Mouse (Mus musculus): ENCODE results near the gene Lsm4. TPM values are rescaled to one million over a fixed set of nuclear protein-coding genes. Genes with fewer than 3 reads are reported as not detected.
A peak's percentile ranks its signal among the peaks of the same experiment; 100 is the strongest.

The Lsm4 gene
- polyA plus RNA-seq, 1 experiment = 148 TPM

DNA sequence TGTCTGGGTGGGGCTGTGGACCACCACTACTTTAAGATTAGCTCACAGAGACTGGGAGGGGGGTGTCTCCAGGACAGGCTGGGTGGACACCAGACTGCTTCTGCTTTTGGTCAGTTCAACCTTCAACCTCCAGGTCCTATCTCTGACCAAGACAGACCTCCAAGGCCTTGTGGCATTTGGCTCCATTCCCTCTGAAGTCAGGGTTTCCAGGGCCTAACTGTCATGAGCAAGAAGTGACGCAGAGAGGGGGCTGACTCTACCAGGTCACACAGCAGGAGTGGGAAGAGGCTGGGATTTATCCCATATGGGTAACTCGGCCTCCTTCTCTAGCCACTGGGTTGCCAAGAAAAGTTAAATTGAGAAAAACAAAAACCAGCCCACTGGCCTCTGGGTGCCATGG, 15.3 kb upstream of the Lsm4 start:
- peaks cover 10% of the 10 kb centered on the region for H3K4me1 ChIP-seq (ENCODE audit: control insufficient read depth, insufficient read depth, low read length)
- no peaks in the 10 kb centered on the region for H3K27me3 ChIP-seq (ENCODE audit: control insufficient read depth, insufficient read depth, low read length)
- no peak overlapping the region for H3K27ac ChIP-seq (ENCODE audit: control insufficient read depth, insufficient read depth, low read depth, low read length)
- H3K36me3 ChIP-seq (ENCODE audit: control insufficient read depth, insufficient read depth, low read length) = no peaks in the 10 kb centered on the region
- TF ChIP-seq CTCF (IDR thresholded peaks at IDR 0.05; ENCODE audit: control insufficient read depth, insufficient read depth, insufficient replicate concordance, low read depth, low read length) = no peak
- no peak for TF ChIP-seq POLR2A (IDR thresholded peaks at IDR 0.05; ENCODE audit: control insufficient read depth, low read depth, low read length)
- no peak overlapping the region for H3K4me3 ChIP-seq (ENCODE audit: control insufficient read depth, low read depth, low read length)

DNA sequence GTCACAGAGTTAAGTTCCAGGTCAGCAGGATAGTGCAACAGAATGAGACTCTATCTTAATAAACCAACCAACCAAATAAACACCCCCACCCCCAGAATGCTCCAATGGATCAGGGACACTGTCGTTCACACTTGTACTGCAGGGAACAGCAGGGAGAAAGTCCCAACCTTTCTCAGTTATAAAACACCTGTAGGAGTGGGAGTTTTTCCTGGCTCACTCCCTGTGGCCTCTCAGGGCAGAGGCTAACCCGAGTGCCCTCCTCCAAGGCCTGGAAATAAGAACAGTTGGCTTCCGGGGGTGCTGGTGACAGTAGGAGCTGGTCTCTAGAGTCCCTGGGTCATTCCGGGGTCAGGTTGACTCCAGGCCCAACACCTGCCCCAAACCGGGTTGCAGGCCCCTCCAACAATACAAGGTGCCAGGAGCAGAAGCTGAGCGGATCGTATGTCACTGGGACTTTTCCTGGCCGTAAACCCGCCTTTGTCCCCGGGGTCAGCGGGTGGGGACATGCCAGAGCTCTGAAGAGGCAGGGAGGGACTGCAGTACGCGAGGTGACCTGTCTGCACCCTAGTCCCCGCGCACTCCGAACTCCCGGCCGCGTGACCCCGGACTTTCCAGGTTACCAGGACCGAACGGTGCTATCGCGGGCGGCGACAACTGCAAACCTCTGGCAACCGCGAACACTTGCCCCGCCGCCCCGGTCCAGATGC, 14.0 kb upstream of the Lsm4 start:
- no peaks in the 10 kb centered on the region for H3K27me3 ChIP-seq (ENCODE audit: control insufficient read depth, insufficient read depth, low read length)
- H3K36me3 ChIP-seq (ENCODE audit: control insufficient read depth, insufficient read depth, low read length) = no peaks in the 10 kb centered on the region
- H3K4me1 ChIP-seq (ENCODE audit: control insufficient read depth, insufficient read depth, low read length) = peaks cover 10% of the 10 kb centered on the region
- no peak for TF ChIP-seq POLR2A (IDR thresholded peaks at IDR 0.05; ENCODE audit: control insufficient read depth, low read depth, low read length)
- TF ChIP-seq CTCF (IDR thresholded peaks at IDR 0.05; ENCODE audit: control insufficient read depth, insufficient read depth, insufficient replicate concordance, low read depth, low read length) = 0 out of 2 replicates have a peak, but pooled peaks have one; percentile 1
- H3K4me3 ChIP-seq (ENCODE audit: control insufficient read depth, low read depth, low read length) = peak overlapping the region; percentile 91
- H3K27ac ChIP-seq (ENCODE audit: control insufficient read depth, insufficient read depth, low read depth, low read length) = 0 out of 2 replicates have a peak overlapping the region, but pooled peaks have one; percentile 0

DNA sequence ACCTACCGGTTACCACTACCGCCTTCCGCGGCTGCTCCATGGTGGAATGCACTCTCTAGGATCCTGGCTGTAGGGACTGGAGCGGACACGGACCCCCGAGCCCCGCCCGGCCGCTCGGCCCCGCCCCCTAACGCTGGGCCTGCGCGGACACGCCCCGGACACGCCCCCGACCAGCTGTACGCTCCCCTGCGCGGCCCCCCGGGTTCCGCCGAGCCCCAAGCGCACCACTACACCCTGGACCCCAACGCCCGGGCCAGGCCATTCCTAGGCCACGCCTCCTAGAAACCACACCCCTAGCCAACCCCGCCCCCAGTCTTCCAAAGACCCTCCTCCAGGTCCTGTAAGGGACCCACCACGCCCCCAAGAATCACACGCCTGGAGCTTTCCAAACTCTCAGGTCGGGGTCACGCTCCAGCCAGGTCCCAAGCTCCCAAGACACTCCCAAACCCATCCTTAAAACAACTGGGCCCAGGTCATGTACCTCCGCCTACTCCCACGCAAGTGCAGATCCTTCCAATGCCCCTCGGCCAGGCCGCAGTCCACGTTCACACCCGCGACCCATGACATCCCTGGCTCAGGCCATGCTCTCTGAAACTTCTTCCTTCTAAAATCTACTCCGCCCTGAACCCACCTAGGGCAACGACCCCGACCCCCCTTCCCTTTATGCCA, 13.3 kb upstream of the Lsm4 start:
- Histone ChIP-seq H3K4me3 (ENCODE audit: control insufficient read depth, low read depth, low read length) (peak overlapping the region; percentile 91), H3K36me3 (ENCODE audit: control insufficient read depth, insufficient read depth, low read length) (no peaks in the 10 kb centered on the region), H3K27ac (ENCODE audit: control insufficient read depth, insufficient read depth, low read depth, low read length) (peak overlapping the region; percentile 0; the same call in 1 of the 2 replicates), H3K27me3 (ENCODE audit: control insufficient read depth, insufficient read depth, low read length) (no peaks in the 10 kb centered on the region), H3K4me1 (ENCODE audit: control insufficient read depth, insufficient read depth, low read length) (peaks cover 10% of the 10 kb centered on the region)
- TF ChIP-seq POLR2A (IDR thresholded peaks at IDR 0.05; ENCODE audit: control insufficient read depth, low read depth, low read length) (peak; percentile 2; the same call in 1 of the 2 replicates), CTCF (IDR thresholded peaks at IDR 0.05; ENCODE audit: control insufficient read depth, insufficient read depth, insufficient replicate concordance, low read depth, low read length) (no peak)

DNA sequence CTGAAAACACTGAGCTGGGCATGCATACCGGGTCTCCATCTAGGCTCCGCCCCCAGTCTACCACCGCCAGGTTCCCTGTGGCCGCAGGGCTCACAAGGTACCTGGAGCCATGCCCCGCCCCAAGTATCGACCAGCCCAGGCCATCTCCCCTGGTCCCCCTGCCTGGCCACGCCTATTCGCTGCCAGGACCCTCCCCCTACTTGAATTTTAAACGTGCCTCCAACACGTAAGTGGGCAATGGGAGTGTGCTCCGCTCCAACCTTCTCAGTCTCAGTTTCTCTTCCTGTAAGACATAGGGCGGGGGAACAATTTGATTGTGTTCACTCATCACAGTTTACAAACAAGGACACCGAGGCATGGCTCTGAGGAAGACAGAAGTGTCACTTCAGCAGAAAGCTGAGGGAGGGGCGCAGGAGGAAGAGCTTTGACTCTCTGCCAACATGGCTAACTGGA, 12.7 kb upstream of the Lsm4 start, which contains the start of gene Pgpep1:
TSS of gene Pgpep1 (minus strand) at position 116 of the 453 bp plus-strand sequence.
- Histone ChIP-seq H3K4me1 (ENCODE audit: control insufficient read depth, insufficient read depth, low read length) (peaks cover 10% of the 10 kb centered on the region), H3K27ac (ENCODE audit: control insufficient read depth, insufficient read depth, low read depth, low read length) (peak within 1 kb of the TSS; percentile 0; the same call in 1 of the 2 replicates), H3K4me3 (ENCODE audit: control insufficient read depth, low read depth, low read length) (peak within 1 kb of the TSS; percentile 91), H3K27me3 (ENCODE audit: control insufficient read depth, insufficient read depth, low read length) (no peaks in the 10 kb centered on the region), H3K36me3 (ENCODE audit: control insufficient read depth, insufficient read depth, low read length) (no peaks in the 10 kb centered on the region)
- TF ChIP-seq CTCF (IDR thresholded peaks at IDR 0.05; ENCODE audit: control insufficient read depth, insufficient read depth, insufficient replicate concordance, low read depth, low read length) = no peak
- no peak for TF ChIP-seq POLR2A (IDR thresholded peaks at IDR 0.05; ENCODE audit: control insufficient read depth, low read depth, low read length)

DNA sequence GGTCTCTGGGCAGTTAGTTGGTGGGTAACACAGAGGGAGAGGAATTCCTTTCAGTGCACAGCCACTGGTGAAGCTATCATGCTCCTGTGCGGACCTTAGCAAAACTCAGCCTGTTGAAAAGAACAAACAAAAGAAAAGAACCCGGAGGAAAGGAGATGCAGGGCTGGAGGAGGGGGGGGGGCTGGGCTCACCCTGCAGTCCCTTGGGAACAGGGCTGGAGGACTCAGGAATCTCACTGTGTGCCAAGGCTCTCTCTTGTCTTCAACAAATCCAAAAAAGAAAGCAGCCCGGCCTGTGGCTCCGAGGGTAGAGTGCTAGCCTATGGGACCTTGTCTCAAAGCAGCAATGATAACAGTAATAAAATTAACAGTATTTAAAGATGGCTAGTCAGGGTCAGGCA, 9.4 kb upstream of the Lsm4 start:
- TF ChIP-seq POLR2A (IDR thresholded peaks at IDR 0.05; ENCODE audit: control insufficient read depth, low read depth, low read length) (no peak), CTCF (IDR thresholded peaks at IDR 0.05; ENCODE audit: control insufficient read depth, insufficient read depth, insufficient replicate concordance, low read depth, low read length) (no peak)
- no peak overlapping the region for H3K27ac ChIP-seq (ENCODE audit: control insufficient read depth, insufficient read depth, low read depth, low read length)
- peaks cover 12% of the 10 kb centered on the region for H3K4me1 ChIP-seq (ENCODE audit: control insufficient read depth, insufficient read depth, low read length)
- no peaks in the 10 kb centered on the region for H3K36me3 ChIP-seq (ENCODE audit: control insufficient read depth, insufficient read depth, low read length)
- no peaks in the 10 kb centered on the region for H3K27me3 ChIP-seq (ENCODE audit: control insufficient read depth, insufficient read depth, low read length)
- no peak overlapping the region for H3K4me3 ChIP-seq (ENCODE audit: control insufficient read depth, low read depth, low read length)

DNA sequence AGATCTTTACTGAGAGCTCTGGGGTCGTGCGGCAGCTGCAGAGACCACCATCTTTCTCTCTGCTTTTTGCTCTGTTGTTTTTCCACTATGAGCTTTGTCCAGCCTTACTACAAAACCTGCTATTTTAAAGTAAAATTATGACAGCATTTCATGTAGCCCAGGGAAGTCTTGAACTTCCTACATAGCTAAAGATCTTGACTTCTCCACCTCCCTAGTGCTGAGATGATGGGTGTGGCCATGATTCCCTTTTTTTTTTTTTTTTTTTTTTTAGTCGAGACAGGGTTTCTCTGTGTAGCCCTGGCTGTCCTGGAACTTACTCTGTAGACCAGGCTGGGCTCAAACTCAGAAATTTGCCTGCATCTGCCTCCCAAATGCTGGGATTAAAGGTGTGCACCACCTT, 8.4 kb upstream of the Lsm4 start:
- peaks cover 8% of the 10 kb centered on the region for H3K4me1 ChIP-seq (ENCODE audit: control insufficient read depth, insufficient read depth, low read length)
- no peaks in the 10 kb centered on the region for H3K27me3 ChIP-seq (ENCODE audit: control insufficient read depth, insufficient read depth, low read length)
- no peak overlapping the region for H3K27ac ChIP-seq (ENCODE audit: control insufficient read depth, insufficient read depth, low read depth, low read length)
- no peaks in the 10 kb centered on the region for H3K36me3 ChIP-seq (ENCODE audit: control insufficient read depth, insufficient read depth, low read length)
- H3K4me3 ChIP-seq (ENCODE audit: control insufficient read depth, low read depth, low read length) = no peak overlapping the region
- TF ChIP-seq CTCF (IDR thresholded peaks at IDR 0.05; ENCODE audit: control insufficient read depth, insufficient read depth, insufficient replicate concordance, low read depth, low read length) (no peak), POLR2A (IDR thresholded peaks at IDR 0.05; ENCODE audit: control insufficient read depth, low read depth, low read length) (no peak)

DNA sequence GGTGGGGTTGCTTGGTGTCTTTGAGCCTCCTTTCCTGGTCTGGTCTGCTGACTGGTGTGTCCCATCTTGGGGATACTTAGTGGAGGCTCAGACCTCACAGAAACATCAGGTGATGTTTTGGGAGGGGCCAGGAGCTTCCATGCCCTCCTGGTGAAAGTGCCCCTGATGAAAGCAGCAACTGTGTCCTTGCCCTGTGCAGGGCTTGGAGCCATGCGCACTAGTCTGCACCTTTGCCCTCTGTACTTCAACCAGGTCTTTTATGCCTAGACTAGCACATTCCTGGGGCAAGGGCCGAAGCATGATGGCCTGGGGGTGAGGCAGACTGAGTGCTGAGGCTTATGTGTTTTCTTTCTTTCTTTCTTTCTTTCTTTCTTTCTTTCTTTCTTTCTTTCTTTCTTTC, 7.4 kb upstream of the Lsm4 start:
- Histone ChIP-seq H3K27me3 (ENCODE audit: control insufficient read depth, insufficient read depth, low read length) (no peaks in the 10 kb centered on the region), H3K36me3 (ENCODE audit: control insufficient read depth, insufficient read depth, low read length) (no peaks in the 10 kb centered on the region), H3K27ac (ENCODE audit: control insufficient read depth, insufficient read depth, low read depth, low read length) (no peak overlapping the region), H3K4me3 (ENCODE audit: control insufficient read depth, low read depth, low read length) (no peak overlapping the region), H3K4me1 (ENCODE audit: control insufficient read depth, insufficient read depth, low read length) (peaks cover 2% of the 10 kb centered on the region; the same call in 1 of the 2 replicates)
- TF ChIP-seq CTCF (IDR thresholded peaks at IDR 0.05; ENCODE audit: control insufficient read depth, insufficient read depth, insufficient replicate concordance, low read depth, low read length) = no peak
- no peak for TF ChIP-seq POLR2A (IDR thresholded peaks at IDR 0.05; ENCODE audit: control insufficient read depth, low read depth, low read length)

All from testis, adult 2 months (tissue).